Mouse (Mus musculus) ES-Bruce4 (cell line): Measurements from ENCODE around the gene Gpr157. TPM values are rescaled to one million over a fixed set of nuclear protein-coding genes. Genes with fewer than 3 reads are reported as not detected.

Source experiments
- H3K27ac ChIP-seq: 2 replicates; pipeline ENCODE4 v1.5.1; 2012; ENCODE audit warnings: low read length, inconsistent platforms; ENCODE audit not compliant: insufficient read depth
- H3K27me3 ChIP-seq: 2 replicates; pipeline ENCODE4 v1.6.1; 2012; ENCODE audit warnings: mild to moderate bottlenecking, low read length, inconsistent platforms; ENCODE audit not compliant: control insufficient read depth, poor library complexity, insufficient read depth, severe bottlenecking
- H3K36me3 ChIP-seq: 2 replicates; pipeline ENCODE4 v1.6.1; 2012; ENCODE audit warnings: inconsistent platforms, mild to moderate bottlenecking, low read length, moderate library complexity; ENCODE audit not compliant: control insufficient read depth, poor library complexity, insufficient read depth, severe bottlenecking
- H3K4me1 ChIP-seq: one replicate; pipeline ENCODE4 v1.8.1; 2011; ENCODE audit warnings: low read length; ENCODE audit not compliant: control insufficient read depth, insufficient read depth
- H3K4me3 ChIP-seq: 2 replicates; pipeline ENCODE4 v1.5.1; 2011; ENCODE audit warnings: low read depth, mild to moderate bottlenecking, low read length
- H3K9ac ChIP-seq: 2 replicates; pipeline ENCODE4 v1.6.1; 2012; ENCODE audit warnings: low read depth, mild to moderate bottlenecking, inconsistent platforms; ENCODE audit not compliant: poor library complexity, severe bottlenecking
- H3K9me3 ChIP-seq: replicated peaks from 2 replicates; pipeline ENCODE4 v1.6.1; 2012; ENCODE audit warnings: mild to moderate bottlenecking, low read length, inconsistent platforms; ENCODE audit not compliant: control insufficient read depth, poor library complexity, insufficient read depth, severe bottlenecking
- CTCF ChIP-seq: IDR thresholded peaks from one replicate; pipeline ENCODE4 v1.8.1; 2011; ENCODE audit warnings: low read depth, low read length
- EP300 ChIP-seq: IDR thresholded peaks from 2 replicates; pipeline ENCODE4 v1.6.1; 2011; ENCODE audit warnings: low read depth, low read length; ENCODE audit not compliant: insufficient read depth
- POLR2A ChIP-seq: IDR thresholded peaks from one replicate; pipeline ENCODE4 v1.8.1; 2011; ENCODE audit warnings: low read length; ENCODE audit not compliant: insufficient read depth
- polyA plus RNA-seq: library from polyadenylated mRNA; stranded (reverse); fragments of >200 nt; gene quantifications from 2 replicates; pipeline ENCODE4 v1.2.4, GENCODE M21; 2011; ENCODE audit warnings: low read depth; ENCODE audit not compliant: missing spikeins, insufficient read depth, insufficient read length

Gene Gpr157
- polyA plus RNA-seq, 1 experiment, result 2.2 TPM

DNA sequence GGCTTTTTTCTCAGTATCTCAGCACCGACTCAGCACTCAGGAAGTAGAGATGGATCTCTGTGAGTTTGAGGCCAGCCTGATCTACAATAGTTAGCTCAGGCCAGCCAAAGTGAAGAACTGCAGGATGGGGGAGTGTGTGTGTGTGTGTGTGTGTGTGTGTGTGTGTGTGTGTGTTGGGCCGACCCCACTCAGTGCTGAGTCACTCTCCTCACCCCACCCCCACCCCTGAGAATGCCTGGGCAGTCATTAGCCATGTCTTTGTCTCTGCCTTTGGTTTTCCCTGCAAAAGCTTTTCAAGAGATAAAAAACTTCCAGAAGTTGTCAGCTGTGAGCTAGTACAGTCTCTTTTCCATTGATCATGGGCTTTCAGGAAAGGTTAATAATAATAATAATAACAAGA lies 43.5 kb downstream of the Gpr157 start:
- Histone ChIP-seq H3K4me3 (no peak overlapping the region), H3K9ac (peak overlapping the region; percentile 36; the same call in 1 of the 2 replicates), H3K4me1 (peaks cover 6% of the 10 kb centered on the region), H3K27me3 (no peaks in the 10 kb centered on the region), H3K9me3 (no peaks in the 10 kb centered on the region), H3K36me3 (no peaks in the 10 kb centered on the region), H3K27ac (peak overlapping the region; percentile 72)
- TF ChIP-seq CTCF (no peak), EP300 (peak; percentile 79)

DNA sequence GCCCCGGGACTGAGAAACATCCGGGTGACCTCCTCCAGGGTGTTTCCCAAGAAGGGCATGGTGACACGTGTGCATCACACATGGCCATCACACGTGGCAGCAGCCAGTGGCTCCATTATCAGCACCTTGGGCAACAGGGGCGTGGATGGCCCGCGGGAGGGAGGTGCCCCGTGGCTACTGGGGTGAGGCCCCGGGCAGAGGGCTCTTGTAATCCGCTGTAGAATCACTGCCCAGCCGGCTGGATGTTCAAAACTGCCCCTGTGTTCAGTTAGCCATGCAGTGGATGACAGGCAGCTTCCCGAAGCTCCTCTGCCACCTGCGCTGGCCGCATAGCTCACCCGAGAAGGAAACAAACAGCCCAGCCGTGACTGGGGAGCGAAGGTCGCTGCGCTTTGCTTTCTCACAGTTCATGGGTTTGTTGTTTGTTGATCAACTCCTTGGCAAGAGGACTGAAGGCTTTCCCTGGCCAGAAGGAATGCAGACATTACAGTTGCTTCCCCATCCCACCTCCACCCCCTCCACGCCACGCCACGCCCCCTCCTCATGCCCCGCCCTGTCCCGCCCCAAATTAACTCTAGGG lies 45.6 kb downstream of the Gpr157 start:
- TF ChIP-seq EP300, result no peak
- TF ChIP-seq CTCF, result no peak
- TF ChIP-seq POLR2A, result no peak
- no peak overlapping the region for H3K9ac ChIP-seq
- peak overlapping the region; percentile 52 for H3K4me3 ChIP-seq
- no peak overlapping the region for H3K27ac ChIP-seq
- H3K27me3 ChIP-seq, result no peaks in the 10 kb centered on the region
- peaks cover 7% of the 10 kb centered on the region for H3K4me1 ChIP-seq
- H3K9me3 ChIP-seq, result no peaks in the 10 kb centered on the region
- no peaks in the 10 kb centered on the region for H3K36me3 ChIP-seq

DNA sequence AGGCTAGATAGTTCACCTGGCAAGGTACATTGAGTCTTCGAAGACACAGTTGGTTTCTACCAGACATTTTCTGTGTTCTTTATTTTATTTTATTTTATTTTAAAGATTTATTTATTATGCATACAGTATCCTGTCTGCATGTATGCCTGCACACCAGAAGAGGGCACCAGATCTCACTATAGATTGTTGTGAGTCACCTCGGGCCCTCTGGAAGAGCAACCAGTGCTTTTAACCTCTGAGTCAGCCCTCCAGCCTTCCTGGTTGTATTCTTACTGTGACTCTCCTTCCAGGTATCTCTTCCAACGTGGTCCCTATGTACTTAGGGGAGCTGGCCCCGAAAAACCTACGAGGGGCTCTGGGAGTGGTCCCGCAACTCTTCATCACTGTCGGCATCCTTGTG lies 48.1 kb downstream of the Gpr157 start:
- Histone ChIP-seq H3K4me3 (no peak overlapping the region), H3K36me3 (no peaks in the 10 kb centered on the region), H3K27me3 (no peaks in the 10 kb centered on the region), H3K4me1 (peaks cover 6% of the 10 kb centered on the region), H3K27ac (no peak overlapping the region), H3K9me3 (no peaks in the 10 kb centered on the region), H3K9ac (no peak overlapping the region)
- no peak for TF ChIP-seq EP300
- TF ChIP-seq CTCF, result no peak
- no peak for TF ChIP-seq POLR2A

DNA sequence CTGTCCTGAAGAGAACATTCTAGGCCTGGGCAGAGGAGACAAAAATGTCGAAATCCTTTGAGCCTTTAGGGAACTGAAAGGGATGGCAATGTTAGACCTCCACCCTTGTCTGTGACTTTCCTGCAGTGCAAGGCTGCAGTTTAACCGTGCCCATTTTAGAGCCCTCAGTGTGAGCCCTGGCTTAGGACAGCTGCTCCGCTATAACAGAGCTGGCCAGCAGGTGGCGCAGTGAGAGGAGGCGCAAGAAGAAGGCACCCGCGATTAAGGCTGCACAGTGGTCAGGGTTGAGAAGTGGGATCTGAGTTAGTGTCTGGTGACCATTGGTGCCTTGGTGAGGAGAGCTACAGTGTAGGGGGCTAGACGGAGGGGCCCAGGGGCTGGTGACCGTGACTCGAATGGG lies 49.5 kb downstream of the Gpr157 start:
- Histone ChIP-seq H3K9me3 (no peaks in the 10 kb centered on the region), H3K4me3 (no peak overlapping the region), H3K27me3 (no peaks in the 10 kb centered on the region), H3K4me1 (peaks cover 3% of the 10 kb centered on the region), H3K36me3 (no peaks in the 10 kb centered on the region), H3K27ac (no peak overlapping the region), H3K9ac (no peak overlapping the region)
- TF ChIP-seq POLR2A, result no peak
- peak; percentile 99 for TF ChIP-seq CTCF

DNA sequence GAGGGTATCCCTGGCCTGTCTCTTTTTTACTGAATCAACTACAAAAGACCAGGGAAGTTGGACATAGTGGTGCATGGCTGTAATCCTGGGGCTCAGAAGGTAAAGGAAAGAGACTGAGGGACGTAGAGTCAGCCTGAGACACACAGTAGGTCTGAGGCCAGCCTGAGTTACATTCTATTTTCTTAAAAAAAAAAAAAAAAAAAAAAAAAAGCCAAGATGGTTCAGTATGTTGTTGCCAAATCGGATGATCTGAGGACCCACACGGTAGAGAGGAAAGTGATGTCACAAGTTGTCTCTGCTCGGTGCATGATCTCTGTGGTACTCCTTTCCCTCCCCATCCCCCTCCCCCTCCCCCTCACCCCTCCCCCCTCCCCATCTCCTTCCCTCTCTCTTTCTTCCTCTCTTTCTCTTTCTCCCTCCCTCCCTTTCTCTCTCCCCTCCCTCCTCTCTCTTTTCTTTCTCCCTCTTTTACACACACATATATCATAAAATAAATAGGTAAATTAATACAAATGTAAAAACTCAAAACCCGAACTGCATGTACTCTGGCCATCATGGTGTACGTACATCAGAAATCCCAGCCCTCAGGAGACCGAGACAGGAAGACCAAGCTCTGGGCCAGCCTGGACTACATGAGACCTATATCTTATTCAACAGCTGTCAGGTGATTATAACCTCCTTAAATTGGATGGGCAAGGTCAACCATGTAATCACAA lies 50.4 kb downstream of the Gpr157 start:
- H3K9ac ChIP-seq, result no peak overlapping the region
- H3K9me3 ChIP-seq, result no peaks in the 10 kb centered on the region
- peaks cover 3% of the 10 kb centered on the region for H3K4me1 ChIP-seq
- no peaks in the 10 kb centered on the region for H3K27me3 ChIP-seq
- H3K4me3 ChIP-seq, result peak overlapping the region; percentile 7; the same call in 1 of the 2 replicates
- no peak for TF ChIP-seq POLR2A
- no peak for TF ChIP-seq CTCF
- TF ChIP-seq EP300, result no peak
- H3K27ac ChIP-seq, result no peak overlapping the region
- H3K36me3 ChIP-seq, result no peaks in the 10 kb centered on the region

DNA sequence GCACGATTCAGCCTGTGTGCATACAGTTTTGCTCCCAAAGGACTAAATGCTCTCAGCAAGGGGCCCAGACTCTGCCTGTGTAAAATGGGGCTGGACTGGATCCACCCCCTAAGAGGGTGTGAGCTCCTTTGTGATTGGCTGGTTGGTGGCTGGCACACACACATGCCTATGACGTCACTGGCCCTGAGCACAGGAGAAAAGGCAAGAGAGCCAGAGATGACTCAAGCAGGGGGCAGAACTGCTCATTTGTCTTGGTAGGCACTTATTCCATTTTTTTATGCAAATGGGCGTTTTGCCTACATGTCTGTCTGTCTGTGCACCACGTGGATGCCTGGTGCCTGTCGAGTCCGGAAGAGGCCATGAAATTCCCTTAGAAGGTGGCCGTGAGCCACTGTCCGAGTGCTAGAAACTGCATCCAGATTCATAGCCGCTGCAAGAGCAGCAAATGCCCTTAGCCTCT lies 50.9 kb downstream of the Gpr157 start:
- H3K9me3 ChIP-seq, result no peaks in the 10 kb centered on the region
- no peak overlapping the region for H3K9ac ChIP-seq
- no peak for TF ChIP-seq EP300
- TF ChIP-seq POLR2A, result no peak
- no peak for TF ChIP-seq CTCF

More for the DNA sequence above, 50.9 kb downstream of the Gpr157 start:
- Histone ChIP-seq H3K27me3 (no peaks in the 10 kb centered on the region), H3K36me3 (no peaks in the 10 kb centered on the region), H3K27ac (no peak overlapping the region), H3K4me1 (peaks cover 2% of the 10 kb centered on the region), H3K4me3 (peak overlapping the region; percentile 46)
